Mouse (Mus musculus): ENCODE measurements around the gene Tmem176a. TPM values are rescaled to one million over a fixed set of nuclear protein-coding genes. Genes with fewer than 3 reads are reported as not detected.

Tmem176a gene
- 432 TPM for polyA plus RNA-seq (2014; fragmentation: Illumina TruSeq; extraction: RNeasy Lipid Tissue Mini Kit (QIAGEN cat#74804); ENCODE audit: insufficient read depth, low read depth, low replicate concordance)

GRCm38 (mm10) chr6:48840371-48840969 is at the start of gene Tmem176a:
TSS of gene Tmem176a (plus strand) at chr6:48840919.

GRCm38 (mm10) chr6:48840973-48841625 is 380 bp downstream of the Tmem176a start, which contains the start of gene Tmem176b:
TSS of gene Tmem176b (minus strand) at chr6:48841496.

GRCm38 (mm10) chr6:48872596-48872995 is 31.9 kb downstream of the Tmem176a start, which contains the start of gene Aoc1:
TSS of gene Aoc1 (plus strand) at chr6:48872896.

Other genes starting within 250 kb of the Tmem176a start
- 8.2 TPM for gene Repin1, start 247.0 kb upstream of the Tmem176a start, polyA plus RNA-seq (2014; fragmentation: Illumina TruSeq; extraction: RNeasy Lipid Tissue Mini Kit (QIAGEN cat#74804); ENCODE audit: insufficient read depth, low read depth, low replicate concordance)
- gene Gm44965, start 247.0 kb upstream of the Tmem176a start, polyA plus RNA-seq (2014; fragmentation: Illumina TruSeq; extraction: RNeasy Lipid Tissue Mini Kit (QIAGEN cat#74804); ENCODE audit: insufficient read depth, low read depth, low replicate concordance) = not detected
- gene Zfp775, start 238.9 kb upstream of the Tmem176a start, polyA plus RNA-seq (2014; fragmentation: Illumina TruSeq; extraction: RNeasy Lipid Tissue Mini Kit (QIAGEN cat#74804); ENCODE audit: insufficient read depth, low read depth, low replicate concordance) = 2.7 TPM
- 0.24 TPM for gene AI854703, start 214.2 kb upstream of the Tmem176a start, polyA plus RNA-seq (2014; fragmentation: Illumina TruSeq; extraction: RNeasy Lipid Tissue Mini Kit (QIAGEN cat#74804); ENCODE audit: insufficient read depth, low read depth, low replicate concordance)
- 21.8 TPM for gene Gimap8, start 193.7 kb upstream of the Tmem176a start, polyA plus RNA-seq (2014; fragmentation: Illumina TruSeq; extraction: RNeasy Lipid Tissue Mini Kit (QIAGEN cat#74804); ENCODE audit: insufficient read depth, low read depth, low replicate concordance)
- 20.0 TPM for gene Gimap9, start 164.8 kb upstream of the Tmem176a start, polyA plus RNA-seq (2014; fragmentation: Illumina TruSeq; extraction: RNeasy Lipid Tissue Mini Kit (QIAGEN cat#74804); ENCODE audit: insufficient read depth, low read depth, low replicate concordance)
- 97.8 TPM for gene Gimap4, start 156.4 kb upstream of the Tmem176a start, polyA plus RNA-seq (2014; fragmentation: Illumina TruSeq; extraction: RNeasy Lipid Tissue Mini Kit (QIAGEN cat#74804); ENCODE audit: insufficient read depth, low read depth, low replicate concordance)
- 99.5 TPM for gene Gimap6, start 132.7 kb upstream of the Tmem176a start, polyA plus RNA-seq (2014; fragmentation: Illumina TruSeq; extraction: RNeasy Lipid Tissue Mini Kit (QIAGEN cat#74804); ENCODE audit: insufficient read depth, low read depth, low replicate concordance)
- 9.6 TPM for gene Gm28053, start 122.3 kb upstream of the Tmem176a start, polyA plus RNA-seq (2014; fragmentation: Illumina TruSeq; extraction: RNeasy Lipid Tissue Mini Kit (QIAGEN cat#74804); ENCODE audit: insufficient read depth, low read depth, low replicate concordance)
- gene Gimap7, start 122.3 kb upstream of the Tmem176a start, polyA plus RNA-seq (2014; fragmentation: Illumina TruSeq; extraction: RNeasy Lipid Tissue Mini Kit (QIAGEN cat#74804); ENCODE audit: insufficient read depth, low read depth, low replicate concordance) = 7.2 TPM
- 43.6 TPM for gene Gimap1, start 101.9 kb upstream of the Tmem176a start, polyA plus RNA-seq (2014; fragmentation: Illumina TruSeq; extraction: RNeasy Lipid Tissue Mini Kit (QIAGEN cat#74804); ENCODE audit: insufficient read depth, low read depth, low replicate concordance)
- 24.5 TPM for gene Gimap5, start 94.7 kb upstream of the Tmem176a start, polyA plus RNA-seq (2014; fragmentation: Illumina TruSeq; extraction: RNeasy Lipid Tissue Mini Kit (QIAGEN cat#74804); ENCODE audit: insufficient read depth, low read depth, low replicate concordance)
- 25.1 TPM for gene Gimap3, start 70.1 kb upstream of the Tmem176a start, polyA plus RNA-seq (2014; fragmentation: Illumina TruSeq; extraction: RNeasy Lipid Tissue Mini Kit (QIAGEN cat#74804); ENCODE audit: insufficient read depth, low read depth, low replicate concordance)
- gene Tmem176b, start 577 bp downstream of the Tmem176a start, polyA plus RNA-seq (2014; fragmentation: Illumina TruSeq; extraction: RNeasy Lipid Tissue Mini Kit (QIAGEN cat#74804); ENCODE audit: insufficient read depth, low read depth, low replicate concordance) = 523 TPM
- 3.4 TPM for gene Aoc1, start 32.0 kb downstream of the Tmem176a start, polyA plus RNA-seq (2014; fragmentation: Illumina TruSeq; extraction: RNeasy Lipid Tissue Mini Kit (QIAGEN cat#74804); ENCODE audit: insufficient read depth, low read depth, low replicate concordance)
- not detected for gene 1600015I10Rik, start 89.0 kb downstream of the Tmem176a start, polyA plus RNA-seq (2014; fragmentation: Illumina TruSeq; extraction: RNeasy Lipid Tissue Mini Kit (QIAGEN cat#74804); ENCODE audit: insufficient read depth, low read depth, low replicate concordance)
- not detected for gene Doxl2, start 134.0 kb downstream of the Tmem176a start, polyA plus RNA-seq (2014; fragmentation: Illumina TruSeq; extraction: RNeasy Lipid Tissue Mini Kit (QIAGEN cat#74804); ENCODE audit: insufficient read depth, low read depth, low replicate concordance)
- gene Svs1, start 145.9 kb downstream of the Tmem176a start, polyA plus RNA-seq (2014; fragmentation: Illumina TruSeq; extraction: RNeasy Lipid Tissue Mini Kit (QIAGEN cat#74804); ENCODE audit: insufficient read depth, low read depth, low replicate concordance) = not detected
- 4.6 TPM for gene Gpnmb, start 195.6 kb downstream of the Tmem176a start, polyA plus RNA-seq (2014; fragmentation: Illumina TruSeq; extraction: RNeasy Lipid Tissue Mini Kit (QIAGEN cat#74804); ENCODE audit: insufficient read depth, low read depth, low replicate concordance)
- 18.8 TPM for gene Malsu1, start 232.9 kb downstream of the Tmem176a start, polyA plus RNA-seq (2014; fragmentation: Illumina TruSeq; extraction: RNeasy Lipid Tissue Mini Kit (QIAGEN cat#74804); ENCODE audit: insufficient read depth, low read depth, low replicate concordance)

All from lung, adult 10 weeks (tissue).